In genomic region chr19:25336731-25337130, GRCm38 (mm10) we compare ENCODE assay signal across 23 mouse cellular contexts.
A peak's percentile ranks its signal among the peaks of the same experiment; 100 is the strongest.
DNase-seq lines count a peak whose midpoint lies in the region; ATAC-seq and TF ChIP-seq lines count a peak whose summit lies in the region.
"Had no signal": no experiment of that assay in that cellular context is flagged by ENCODE, and none has a peak within 500 bp of the region (broad histone marks: within the 10 kb centered on the region; RNA-seq: fewer than 3 reads in every experiment).

No protein-coding gene starts in this region.

- peak; percentile 18 for DNase-seq in brain, adult 2 months (ENCODE audit: low read depth, low spot score)
- DNase-seq in liver, embryonic 13.5 days, result no peak
- no peak for DNase-seq in liver, postnatal 0 days
- no peak for DNase-seq in heart, adult 18-20 months
- no peak for DNase-seq in adrenal gland, postnatal 10 days
- DNase-seq in gastrocnemius, adult 8-10 months (ENCODE audit: low spot score in 2 of 2), result no peak
- DNase-seq: adrenal gland, postnatal 25 days; cerebellum, adult 18-20 months; cerebellum, adult 9-10 months; cerebellum, postnatal 14 days; forebrain, postnatal 0 days; gastrocnemius, adult 2 months; gastrocnemius, postnatal 25 days; heart, adult 2 months had no signal

- H3K4me3 ChIP-seq in liver, embryonic 13.5 days (replicated peaks), result no peak overlapping the region
- H3K4me3 ChIP-seq in liver, postnatal 0 days (ENCODE audit: low read depth, low read length), result no peak overlapping the region
- H3K4me3 ChIP-seq: embryonic facial prominence, embryonic 12.5 days; embryonic facial prominence, embryonic 15.5 days; gastrocnemius, adult 2 months; heart, adult 2 months; heart, embryonic 10.5 days; heart, embryonic 13.5 days; hindbrain, embryonic 12.5 days; hindbrain, embryonic 15.5 days had no signal

- WGBS in liver, embryonic 13.5 days (ENCODE audit: insufficient replicate concordance), result 33% methylated on average over 8 of the region's 8 CpGs
- WGBS in liver, postnatal 0 days (ENCODE audit: insufficient replicate concordance), result 48% methylated on average over 8 of the region's 8 CpGs

- H3K27me3 ChIP-seq in liver, embryonic 13.5 days, result no peaks in the 10 kb centered on the region
- H3K27me3 ChIP-seq in liver, postnatal 0 days (ENCODE audit: insufficient read depth, low read length), result no peaks in the 10 kb centered on the region
- H3K27me3 ChIP-seq: embryonic facial prominence, embryonic 12.5 days; embryonic facial prominence, embryonic 15.5 days; heart, embryonic 13.5 days; hindbrain, embryonic 12.5 days; hindbrain, embryonic 15.5 days; Patski had no signal

- no peak overlapping the region for H3K9ac ChIP-seq in liver, embryonic 13.5 days
- no peak overlapping the region for H3K9ac ChIP-seq in liver, postnatal 0 days (replicated peaks)
- H3K9ac ChIP-seq: embryonic facial prominence, embryonic 12.5 days; embryonic facial prominence, embryonic 15.5 days; forebrain, postnatal 0 days; heart, embryonic 13.5 days; hindbrain, embryonic 12.5 days; hindbrain, embryonic 15.5 days had no signal

- TF ChIP-seq CTCF in liver, postnatal 0 days (IDR thresholded peaks at IDR 0.05; ENCODE audit: low read depth), result no peak

- no peak overlapping the region for H3K27ac ChIP-seq in liver, embryonic 13.5 days
- no peak overlapping the region for H3K27ac ChIP-seq in liver, postnatal 0 days (ENCODE audit: low read depth)
- H3K27ac ChIP-seq: embryonic facial prominence, embryonic 12.5 days; embryonic facial prominence, embryonic 15.5 days; gastrocnemius, adult 2 months; heart, adult 2 months; heart, embryonic 10.5 days; heart, embryonic 13.5 days; hindbrain, embryonic 12.5 days; hindbrain, embryonic 15.5 days had no signal

- H3K4me1 ChIP-seq in liver, embryonic 13.5 days (replicated peaks), result peaks cover 22% of the 10 kb centered on the region
- H3K4me1 ChIP-seq in liver, postnatal 0 days (ENCODE audit: insufficient read depth), result no peaks in the 10 kb centered on the region; the same call in 1 of the 2 replicates
- H3K4me1 ChIP-seq: embryonic facial prominence, embryonic 12.5 days; hindbrain, embryonic 12.5 days had no signal

- H3K36me3 ChIP-seq in liver, embryonic 13.5 days, result no peaks in the 10 kb centered on the region
- H3K36me3 ChIP-seq in liver, postnatal 0 days (replicated peaks; ENCODE audit: insufficient read depth, low read length), result no peaks in the 10 kb centered on the region
- H3K36me3 ChIP-seq: embryonic facial prominence, embryonic 12.5 days; embryonic facial prominence, embryonic 15.5 days; heart, embryonic 10.5 days; heart, embryonic 13.5 days; hindbrain, embryonic 12.5 days; hindbrain, embryonic 15.5 days had no signal

- no peak overlapping the region for H3K4me2 ChIP-seq in liver, embryonic 13.5 days
- no peak overlapping the region for H3K4me2 ChIP-seq in liver, postnatal 0 days (ENCODE audit: low read depth, low read length)
- H3K4me2 ChIP-seq: embryonic facial prominence, embryonic 12.5 days; embryonic facial prominence, embryonic 15.5 days; heart, embryonic 13.5 days; hindbrain, embryonic 12.5 days; hindbrain, embryonic 15.5 days had no signal

- ATAC-seq in liver, embryonic 13.5 days (ENCODE audit: low read depth), result peak; percentile 39; the same call in 1 of the 2 replicates
- ATAC-seq in liver, postnatal 0 days, result no peak
- ATAC-seq: CD4-positive, CD25-positive, alpha-beta regulatory T cell, adult 4 months; forebrain, embryonic 14.5 days; forebrain, postnatal 0 days; Patski had no signal

- TF ChIP-seq EP300 in liver, postnatal 0 days (IDR thresholded peaks at IDR 0.05; ENCODE audit: low read depth), result 0 out of 2 replicates have a peak, but pooled peaks have one; percentile 19

- no peaks in the 10 kb centered on the region for H3K9me3 ChIP-seq in liver, embryonic 13.5 days (replicated peaks)
- no peaks in the 10 kb centered on the region for H3K9me3 ChIP-seq in liver, postnatal 0 days (ENCODE audit: low read length)
- H3K9me3 ChIP-seq: embryonic facial prominence, embryonic 12.5 days; embryonic facial prominence, embryonic 15.5 days; heart, embryonic 10.5 days; heart, embryonic 13.5 days; hindbrain, embryonic 12.5 days; hindbrain, embryonic 15.5 days had no signal
